9 mouse cellular contexts compared by ENCODE assay signal in the genomic region with DNA sequence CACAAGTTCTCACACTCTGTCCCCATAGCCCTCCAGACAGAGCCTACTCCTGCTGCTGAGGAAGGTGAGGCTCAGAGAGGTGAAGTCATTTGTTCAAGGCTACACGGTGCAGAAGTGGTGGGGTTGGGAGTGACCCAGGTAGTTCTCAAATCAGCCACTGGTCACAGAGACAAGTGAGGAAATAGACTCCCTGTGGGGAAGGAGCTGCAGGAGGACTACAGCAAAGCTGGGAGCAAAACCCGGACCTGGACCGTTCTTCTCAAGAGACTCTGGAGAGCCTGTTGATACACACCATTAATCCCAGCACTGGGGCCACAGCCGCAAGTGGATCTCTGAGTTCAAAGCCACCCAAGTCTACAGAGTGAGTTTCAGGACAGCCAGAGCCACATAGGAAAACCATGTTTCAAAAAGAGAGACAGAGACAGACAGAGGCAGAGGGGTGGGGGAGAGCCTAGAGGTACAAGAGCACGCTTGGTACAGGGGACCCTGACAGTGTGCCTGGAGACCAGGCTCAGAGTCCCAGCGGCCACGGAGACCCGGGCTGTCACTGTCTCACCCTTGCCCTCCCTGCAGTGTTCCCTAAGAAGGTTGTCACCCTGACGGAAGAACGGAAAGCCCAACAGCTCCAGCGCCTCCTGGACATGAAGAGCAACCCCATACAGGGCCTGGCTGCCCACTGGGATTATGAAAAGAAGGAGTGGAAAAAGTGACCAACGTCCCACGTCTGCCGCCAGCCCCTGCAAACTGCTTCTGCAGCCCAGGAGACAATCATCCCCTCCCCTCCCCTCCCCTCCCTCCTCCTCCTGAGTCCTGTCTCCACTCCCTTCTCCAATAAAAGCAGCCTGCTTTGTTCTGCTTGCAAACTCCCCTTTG. TPM values are rescaled to one million over a fixed set of nuclear protein-coding genes. Genes with fewer than 3 reads are reported as not detected.
DNase-seq lines count a peak whose midpoint lies in the region; ATAC-seq and TF ChIP-seq lines count a peak whose summit lies in the region.
"Had no signal": no experiment of that assay in that cellular context is flagged by ENCODE, and none has a peak within 500 bp of the region (broad histone marks: within the 10 kb centered on the region; RNA-seq: fewer than 3 reads in every experiment).

No protein-coding gene starts in this region.

- ATAC-seq in kidney, embryonic 16.5 days (ENCODE audit: low FRiP score, low TSS enrichment): peak; percentile 29; the same call in 1 of the 2 replicates
- ATAC-seq in forebrain, embryonic 12.5 days (ENCODE audit: low FRiP score): peak; percentile 47
- no peak for ATAC-seq in limb, embryonic 12.5 days (ENCODE audit: insufficient number of reproducible peaks, insufficient read depth, low FRiP score, low TSS enrichment, low read depth)
- peak; percentile 19; the same call in 1 of the 2 replicates for ATAC-seq in neural tube, embryonic 14.5 days (ENCODE audit: low read depth)

- H3K4me3 ChIP-seq in kidney, embryonic 16.5 days (ENCODE audit: low read length): no peak overlapping the region
- 0 out of 2 replicates have a peak overlapping the region, but pooled peaks have one; percentile 13 for H3K4me3 ChIP-seq in forebrain, embryonic 12.5 days (replicated peaks)
- 0 out of 2 replicates have a peak overlapping the region, but pooled peaks have one; percentile 6 for H3K4me3 ChIP-seq in limb, embryonic 12.5 days (replicated peaks)
- H3K4me3 ChIP-seq in neural tube, embryonic 14.5 days (ENCODE audit: low read depth, low read length): no peak overlapping the region
- H3K4me3 ChIP-seq in cerebellum, adult 2 months (replicated peaks; ENCODE audit: insufficient read depth, low read depth, low read length): no peak overlapping the region
- H3K4me3 ChIP-seq: erythroblast, embryonic 14.5 days had no signal

- H3K4me1 ChIP-seq in kidney, embryonic 16.5 days (ENCODE audit: insufficient read depth, low read length): peaks cover 30% of the 10 kb centered on the region
- peaks cover 23% of the 10 kb centered on the region for H3K4me1 ChIP-seq in forebrain, embryonic 12.5 days
- H3K4me1 ChIP-seq in limb, embryonic 12.5 days (replicated peaks): peaks cover 26% of the 10 kb centered on the region
- H3K4me1 ChIP-seq in neural tube, embryonic 14.5 days (ENCODE audit: control insufficient read depth, insufficient read depth, low read length): peaks cover 13% of the 10 kb centered on the region
- peaks cover 3% of the 10 kb centered on the region; the same call in 1 of the 2 replicates for H3K4me1 ChIP-seq in cerebellum, adult 2 months (ENCODE audit: control insufficient read depth, insufficient read depth, low read length)

- TF ChIP-seq CTCF in cerebellum, adult 2 months (IDR thresholded peaks at IDR 0.05; ENCODE audit: borderline replicate concordance, insufficient read depth, low read depth, low read length): no peak

- WGBS in kidney, embryonic 16.5 days: 4% methylated on average over 14 of the region's 14 CpGs
- WGBS in forebrain, embryonic 12.5 days: 3% methylated on average over 14 of the region's 14 CpGs
- 8% methylated on average over 14 of the region's 14 CpGs for WGBS in limb, embryonic 12.5 days
- 2% methylated on average over 14 of the region's 14 CpGs for WGBS in neural tube, embryonic 14.5 days
- WGBS in cerebellum, adult 2 months: 35% methylated on average over 14 of the region's 14 CpGs

- H3K27ac ChIP-seq in kidney, embryonic 16.5 days (ENCODE audit: low read length): peak overlapping the region; percentile 45; the same call in 1 of the 2 replicates
- peak overlapping the region; percentile 46; the same call in 1 of the 2 replicates for H3K27ac ChIP-seq in forebrain, embryonic 12.5 days
- H3K27ac ChIP-seq in limb, embryonic 12.5 days: peak overlapping the region; percentile 67
- no peak overlapping the region for H3K27ac ChIP-seq in neural tube, embryonic 14.5 days (ENCODE audit: low read depth, low read length)
- H3K27ac ChIP-seq in cerebellum, adult 2 months (ENCODE audit: insufficient read depth, low read length): no peak overlapping the region

- H3K27me3 ChIP-seq in kidney, embryonic 16.5 days (ENCODE audit: insufficient read depth, low read length): no peaks in the 10 kb centered on the region
- H3K27me3 ChIP-seq in forebrain, embryonic 12.5 days: no peaks in the 10 kb centered on the region
- no peaks in the 10 kb centered on the region for H3K27me3 ChIP-seq in limb, embryonic 12.5 days
- no peaks in the 10 kb centered on the region for H3K27me3 ChIP-seq in neural tube, embryonic 14.5 days (ENCODE audit: control insufficient read depth, insufficient read depth, low read length)
- H3K27me3 ChIP-seq in cerebellum, adult 2 months (ENCODE audit: control insufficient read depth, insufficient read depth, low read length): no peaks in the 10 kb centered on the region

- no peak for TF ChIP-seq POLR2A in cerebellum, adult 2 months (IDR thresholded peaks at IDR 0.05; ENCODE audit: borderline replicate concordance, insufficient read depth, low read length)

- no peaks in the 10 kb centered on the region for H3K9me3 ChIP-seq in kidney, embryonic 16.5 days (ENCODE audit: low read length)
- H3K9me3 ChIP-seq in forebrain, embryonic 12.5 days: no peaks in the 10 kb centered on the region
- no peaks in the 10 kb centered on the region for H3K9me3 ChIP-seq in limb, embryonic 12.5 days
- H3K9me3 ChIP-seq in neural tube, embryonic 14.5 days (ENCODE audit: control insufficient read depth, low read length): no peaks in the 10 kb centered on the region

- peak overlapping the region; percentile 40 for H3K4me2 ChIP-seq in kidney, embryonic 16.5 days (replicated peaks; ENCODE audit: low read depth, low read length)
- peak overlapping the region; percentile 46 for H3K4me2 ChIP-seq in forebrain, embryonic 12.5 days
- H3K4me2 ChIP-seq in limb, embryonic 12.5 days: peak overlapping the region; percentile 44
- H3K4me2 ChIP-seq in neural tube, embryonic 14.5 days (ENCODE audit: low read depth, low read length): peak overlapping the region; percentile 32

- H3K36me3 ChIP-seq in kidney, embryonic 16.5 days (ENCODE audit: insufficient read depth, low read length): no peaks in the 10 kb centered on the region
- no peaks in the 10 kb centered on the region for H3K36me3 ChIP-seq in forebrain, embryonic 12.5 days (replicated peaks)
- H3K36me3 ChIP-seq in limb, embryonic 12.5 days: no peaks in the 10 kb centered on the region
- no peaks in the 10 kb centered on the region for H3K36me3 ChIP-seq in neural tube, embryonic 14.5 days (ENCODE audit: control insufficient read depth, insufficient read depth, low read length)

- no peak for DNase-seq in kidney, adult 8-10 months
- no peak for DNase-seq in cerebellum, adult 2 months
- DNase-seq in left cerebral cortex, adult 9 months (ENCODE audit: low spot score in 2 of 2): no peak
- no peak for DNase-seq in cerebellum, adult 9-11 months

- peak overlapping the region; percentile 60 for H3K9ac ChIP-seq in kidney, embryonic 16.5 days (replicated peaks; ENCODE audit: low read length)
- H3K9ac ChIP-seq in forebrain, embryonic 12.5 days: no peak overlapping the region
- H3K9ac ChIP-seq in limb, embryonic 12.5 days (replicated peaks): peak overlapping the region; percentile 27; the same call in 1 of the 2 replicates
- 0 out of 2 replicates have a peak overlapping the region, but pooled peaks have one; percentile 3 for H3K9ac ChIP-seq in neural tube, embryonic 14.5 days (replicated peaks; ENCODE audit: low read depth, low read length)

RNA-seq across cellular contexts. Expression of a gene that starts 10.4 kb away (rescaled TPM):
- 19.6 and 22.1 TPM in 2 replicates for polyA plus RNA-seq in kidney, embryonic 16.5 days (2015; fragmentation: Nextera tagmentation; extraction: Ambion mirVana)
- 3.1 and 3.6 TPM in 2 replicates for polyA plus RNA-seq in forebrain, embryonic 12.5 days (2016; fragmentation: Nextera tagmentation; extraction: Ambion mirVana)
- 29.9 and 30.6 TPM in 2 replicates for polyA plus RNA-seq in limb, embryonic 12.5 days (2016; fragmentation: Nextera tagmentation; extraction: Ambion mirVana)
- 3.6 and 4.5 TPM in 2 replicates for polyA plus RNA-seq in neural tube, embryonic 14.5 days (2014; fragmentation: Nextera tagmentation; extraction: Ambion mirVana)
- 9.2 and 9.7 TPM in 2 replicates for polyA plus RNA-seq in cerebellum, adult 2 months (2012; rRNA removed)
- polyA plus RNA-seq: erythroblast, embryonic 14.5 days had no signal

RNA-seq across cellular contexts. Expression of a gene that starts 28.4 kb away (rescaled TPM):
- polyA plus RNA-seq in kidney, embryonic 16.5 days (2015; fragmentation: Nextera tagmentation; extraction: Ambion mirVana): 139 and 151 TPM in 2 replicates
- 37.9 and 48.5 TPM in 2 replicates for polyA plus RNA-seq in forebrain, embryonic 12.5 days (2016; fragmentation: Nextera tagmentation; extraction: Ambion mirVana)
- 299 and 330 TPM in 2 replicates for polyA plus RNA-seq in limb, embryonic 12.5 days (2016; fragmentation: Nextera tagmentation; extraction: Ambion mirVana)
- polyA plus RNA-seq in neural tube, embryonic 14.5 days (2014; fragmentation: Nextera tagmentation; extraction: Ambion mirVana): 49.9 and 50.4 TPM in 2 replicates
- 63.8 and 68.7 TPM in 2 replicates for polyA plus RNA-seq in cerebellum, adult 2 months (2012; rRNA removed)

Comparison
In these comparisons a context has a peak if more than half of its experiments do, and no peak if none do; other contexts are left out.
1. H3K27ac ChIP-seq: peak in kidney, embryonic 16.5 days (single experiment), forebrain, embryonic 12.5 days (single experiment) and limb, embryonic 12.5 days (single experiment); none in neural tube, embryonic 14.5 days (single experiment) and cerebellum, adult 2 months (single experiment).
2. H3K4me3 ChIP-seq: peak in forebrain, embryonic 12.5 days (single experiment) and limb, embryonic 12.5 days (single experiment); none in kidney, embryonic 16.5 days (single experiment), neural tube, embryonic 14.5 days (single experiment) and cerebellum, adult 2 months (single experiment).
3. Peak in every context shown above with its lines, with median percentiles within 50 percentile points of each other: H3K4me2 ChIP-seq.